ENCODE assay signal across 29 mouse cellular contexts in the genomic region with DNA sequence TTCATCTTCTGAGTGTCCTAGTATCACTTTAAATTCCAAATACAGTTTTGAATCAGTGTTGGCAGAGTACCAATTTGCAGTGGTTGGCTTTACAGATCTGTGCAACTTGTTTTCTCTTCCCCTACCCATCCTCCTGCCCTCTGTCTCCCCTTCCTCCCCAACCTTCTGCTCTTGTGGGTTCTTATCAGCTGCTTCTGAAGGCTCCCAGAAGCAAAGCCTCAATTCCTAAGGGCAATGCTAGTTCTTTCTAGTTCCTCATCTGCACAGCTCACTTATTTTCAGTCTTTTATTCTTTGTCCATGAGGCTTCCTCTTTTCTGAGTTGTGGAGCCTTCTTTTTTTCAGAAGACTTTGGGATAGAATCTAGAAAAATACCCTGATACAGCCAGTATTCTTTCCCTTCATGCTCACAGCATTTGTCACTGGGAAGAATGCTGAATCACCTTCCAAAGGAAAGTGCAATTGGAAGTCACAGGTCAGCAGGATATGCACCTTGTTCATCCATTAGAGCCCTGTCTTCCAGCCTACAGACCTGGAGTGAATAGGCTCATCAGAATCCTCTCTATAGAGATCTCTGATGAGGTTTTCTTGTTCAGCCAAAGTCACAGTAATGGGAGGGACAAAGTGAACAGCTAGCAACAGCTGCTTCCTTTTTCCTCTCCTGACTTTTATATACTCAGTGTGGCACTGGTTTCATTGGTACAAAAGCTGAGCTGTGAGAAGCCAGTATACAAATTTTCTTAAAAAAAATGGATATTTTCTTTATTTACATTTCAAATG.
DNase-seq lines count a peak whose midpoint lies in the region; ATAC-seq and TF ChIP-seq lines count a peak whose summit lies in the region.
"Had no signal": no experiment of that assay in that cellular context is flagged by ENCODE, and none has a peak within 500 bp of the region (broad histone marks: within the 10 kb centered on the region; RNA-seq: fewer than 3 reads in every experiment).

No protein-coding gene starts in this region.

- no peaks in the 10 kb centered on the region for H3K36me3 ChIP-seq in CH12.LX (replicated peaks in 1 of 2; ENCODE audit: control insufficient read depth in 1 of 2, insufficient read depth in 1 of 2, low read length in 1 of 2)
- no peaks in the 10 kb centered on the region for H3K36me3 ChIP-seq in hindbrain, embryonic 11.5 days (ENCODE audit: control insufficient read depth, insufficient read depth, low read length)
- H3K36me3 ChIP-seq: embryonic facial prominence, embryonic 12.5 days; embryonic facial prominence, embryonic 15.5 days; G1E; heart, embryonic 10.5 days; heart, embryonic 13.5 days; hindbrain, embryonic 10.5 days had no signal

- dilution Hi-C loops in CH12.LX (cut with MboI; ENCODE audit: extremely low pct_ligation_motif_present, extremely low pct_unique_long_range_greater_than_20kb, low sequenced_read_pairs): no loop called here

- peak; percentile 46; the same call in 1 of the 2 replicates for TF ChIP-seq EP300 in CH12.LX (IDR thresholded peaks at IDR 0.05; ENCODE audit: low read length)

- no peak overlapping the region for H3K4me3 ChIP-seq in CH12.LX (replicated peaks in 1 of 3; ENCODE audit: low read depth in 2 of 3, low read length in 2 of 3, poor library complexity in 1 of 3)
- H3K4me3 ChIP-seq in hindbrain, embryonic 11.5 days (ENCODE audit: low read depth, low read length): no peak overlapping the region
- H3K4me3 ChIP-seq: embryonic facial prominence, embryonic 12.5 days; embryonic facial prominence, embryonic 15.5 days; forebrain, embryonic 13.5 days; heart, adult 2 months; heart, embryonic 10.5 days; heart, embryonic 13.5 days; hindbrain, embryonic 10.5 days had no signal

- no peak overlapping the region for H3K4me2 ChIP-seq in CH12.LX (ENCODE audit: insufficient read depth, low read depth, poor library complexity, severe bottlenecking)
- no peak overlapping the region for H3K4me2 ChIP-seq in hindbrain, embryonic 11.5 days (replicated peaks; ENCODE audit: low read depth, low read length)
- H3K4me2 ChIP-seq: embryonic facial prominence, embryonic 12.5 days; embryonic facial prominence, embryonic 15.5 days; forebrain, embryonic 13.5 days; heart, embryonic 13.5 days; hindbrain, embryonic 14.5 days had no signal

- DNase-seq in CH12.LX (ENCODE audit: extremely low read depth): peak; percentile 57
- DNase-seq in MEL-GATA-1-ER (ENCODE audit: extremely low read depth, low read depth): peak; percentile 32
- DNase-seq in testis, postnatal 10 days (ENCODE audit: low spot score): no peak
- no peak for DNase-seq in hindbrain, embryonic 11.5 days (ENCODE audit: low spot score)
- no peak for DNase-seq in cerebellum, adult 8-10 months
- DNase-seq: adrenal gland, postnatal 14 days; cerebellum, adult 11-12 months; cerebellum, adult 9-10 months; cerebellum, postnatal 14 days; gastrocnemius, postnatal 14 days; heart, adult 2 months; heart, postnatal 14 days; kidney, adult 18-20 months had no signal

- in situ Hi-C loops in CH12.LX (cut with MboI; ENCODE audit: low pct_ligation_motif_present, low pct_unique_long_range_greater_than_20kb, low sequenced_read_pairs): no loop called here

- ATAC-seq in granulocyte monocyte progenitor cell, adult 5-6 weeks (replicated peaks; ENCODE audit: poor library complexity, severe bottlenecking): peak; percentile 67
- ATAC-seq in megakaryocyte progenitor cell, adult 5-6 weeks (replicated peaks; ENCODE audit: poor library complexity): peak; percentile 97
- ATAC-seq in erythroid progenitor cell, adult 5-6 weeks (replicated peaks; ENCODE audit: low FRiP score, poor library complexity, severe bottlenecking): no peak
- no peak for ATAC-seq in hindbrain, embryonic 11.5 days (ENCODE audit: low FRiP score)
- ATAC-seq: forebrain, embryonic 13.5 days; forebrain, embryonic 16.5 days; hindbrain, postnatal 0 days; inflammation-experienced regulatory T-cells, adult 6 months; intestine, embryonic 16.5 days; Patski had no signal

- TF ChIP-seq RAD21 in CH12.LX (IDR thresholded peaks at IDR 0.05; ENCODE audit: low read depth, low read length): no peak

- H3K9ac ChIP-seq in CH12.LX (ENCODE audit: insufficient read depth, low read depth): no peak overlapping the region
- no peak overlapping the region for H3K9ac ChIP-seq in hindbrain, embryonic 11.5 days (ENCODE audit: low read depth, low read length)
- H3K9ac ChIP-seq: embryonic facial prominence, embryonic 12.5 days; embryonic facial prominence, embryonic 15.5 days; forebrain, embryonic 13.5 days; heart, embryonic 13.5 days; hindbrain, embryonic 14.5 days had no signal

- no peaks in the 10 kb centered on the region for H3K27me3 ChIP-seq in CH12.LX (replicated peaks)
- H3K27me3 ChIP-seq in hindbrain, embryonic 11.5 days (ENCODE audit: control insufficient read depth, insufficient read depth, low read length): no peaks in the 10 kb centered on the region
- H3K27me3 ChIP-seq: embryonic facial prominence, embryonic 12.5 days; embryonic facial prominence, embryonic 15.5 days; forebrain, embryonic 13.5 days; heart, embryonic 13.5 days had no signal

- no peak for TF ChIP-seq CTCF in CH12.LX (conservative IDR thresholded peaks at IDR 0.05 in 1 of 2, IDR thresholded peaks at IDR 0.05 in 1 of 2; ENCODE audit: low read depth in 2 of 2, low read length in 2 of 2)

- no peak for TF ChIP-seq POLR2A in CH12.LX (IDR thresholded peaks at IDR 0.05; ENCODE audit: low read depth, low read length)

- no peak overlapping the region for H3K27ac ChIP-seq in CH12.LX (ENCODE audit: insufficient read depth, low read depth)
- no peak overlapping the region for H3K27ac ChIP-seq in hindbrain, embryonic 11.5 days (ENCODE audit: low read depth, low read length)
- H3K27ac ChIP-seq: embryonic facial prominence, embryonic 12.5 days; embryonic facial prominence, embryonic 15.5 days; forebrain, embryonic 13.5 days; heart, adult 2 months; heart, embryonic 10.5 days; heart, embryonic 13.5 days; hindbrain, embryonic 10.5 days; hindbrain, embryonic 14.5 days; hindbrain, postnatal 0 days had no signal

- no peaks in the 10 kb centered on the region for H3K9me3 ChIP-seq in CH12.LX (replicated peaks; ENCODE audit: low read length)
- H3K9me3 ChIP-seq in hindbrain, embryonic 11.5 days (ENCODE audit: control insufficient read depth, low read length): no peaks in the 10 kb centered on the region
- H3K9me3 ChIP-seq: embryonic facial prominence, embryonic 12.5 days; embryonic facial prominence, embryonic 15.5 days; forebrain, embryonic 13.5 days; G1E; heart, embryonic 10.5 days; heart, embryonic 13.5 days; hindbrain, embryonic 10.5 days had no signal

- peaks cover 0 to 20% of the 10 kb centered on the region in 2 experiments; a peak in 2 of 4 replicates for H3K4me1 ChIP-seq in CH12.LX (ENCODE audit: control insufficient read depth in 1 of 2, insufficient read depth in 2 of 2)
- no peaks in the 10 kb centered on the region for H3K4me1 ChIP-seq in hindbrain, embryonic 11.5 days (replicated peaks; ENCODE audit: control insufficient read depth, insufficient read depth, low read length)
- H3K4me1 ChIP-seq: embryonic facial prominence, embryonic 12.5 days; embryonic facial prominence, embryonic 15.5 days; forebrain, embryonic 13.5 days; heart, embryonic 10.5 days had no signal

- no peaks in the 10 kb centered on the region for H3K79me2 ChIP-seq in CH12.LX (replicated peaks; ENCODE audit: control insufficient read depth, extremely low read depth, insufficient read depth, poor library complexity, severe bottlenecking)

TF ChIP-seq in CH12.LX, 34 proteins besides CTCF, POLR2A, EP300 and RAD21:
- no peak for TF ChIP-seq UBTF (IDR thresholded peaks at IDR 0.05; ENCODE audit: low read depth, low read length)

Comparison
In these comparisons a context has a peak if more than half of its experiments do, and no peak if none do; other contexts are left out.
1. DNase-seq: peak in CH12.LX (single experiment) and MEL-GATA-1-ER (single experiment); none in testis, postnatal 10 days (single experiment), hindbrain, embryonic 11.5 days (single experiment) and cerebellum, adult 8-10 months (single experiment).
2. ATAC-seq: peak in granulocyte monocyte progenitor cell, adult 5-6 weeks (single experiment) and megakaryocyte progenitor cell, adult 5-6 weeks (single experiment); none in erythroid progenitor cell, adult 5-6 weeks (single experiment) and hindbrain, embryonic 11.5 days (single experiment).